Mouse (Mus musculus): ENCODE data around the gene Ifi203. TPM values are rescaled to one million over a fixed set of nuclear protein-coding genes. Genes with fewer than 3 reads are reported as not detected.
"Not testable (repeated sequence)": the region's sequence is repeated elsewhere in the genome, so short reads cannot be mapped to it uniquely, and the experiment has no call there.

Ifi203 gene
- polyA plus RNA-seq, 1 experiment from 2014 or later: not detected

DNA sequence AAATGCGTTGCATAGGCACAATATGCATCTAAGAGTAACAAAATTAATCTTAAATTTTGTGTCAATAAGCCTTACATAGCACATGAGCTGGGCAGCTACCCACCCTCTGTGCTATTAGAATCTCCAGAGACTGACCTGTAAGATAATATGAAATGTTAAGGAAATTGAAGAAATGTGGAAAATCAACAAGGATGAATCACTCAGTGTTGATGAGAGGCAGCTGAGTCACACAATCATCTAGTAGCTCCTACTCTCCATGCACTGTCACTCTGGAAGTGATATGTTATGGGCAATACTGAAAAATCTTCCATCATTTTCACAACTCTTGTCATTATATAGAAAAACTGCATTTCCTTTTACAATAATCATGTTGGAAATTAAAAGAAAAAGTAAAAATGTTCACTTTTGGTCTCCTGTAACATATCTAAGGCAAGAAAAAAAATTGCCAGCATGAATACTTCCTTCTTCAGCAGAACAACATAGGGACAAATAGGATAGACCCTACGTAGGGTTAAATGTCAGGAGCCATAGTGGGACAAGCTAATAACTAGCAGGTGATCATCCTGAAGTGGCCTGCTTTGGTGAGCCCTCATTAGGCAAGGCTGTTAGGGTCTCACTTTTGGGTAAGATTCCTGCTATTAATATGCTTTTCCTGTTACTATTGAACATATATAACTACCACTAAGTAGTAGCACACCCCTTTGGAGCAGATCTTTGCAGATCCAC is 12.8 kb upstream of the Ifi203 start:
- Histone ChIP-seq H3K27ac (ENCODE audit: low read depth, low read length) (no peak overlapping the region), H3K9me3 (ENCODE audit: control insufficient read depth, low read length) (no peaks in the 10 kb centered on the region), H3K27me3 (ENCODE audit: control insufficient read depth, insufficient read depth, low read length) (no peaks in the 10 kb centered on the region), H3K9ac (ENCODE audit: low read length) (no peak overlapping the region), H3K4me2 (ENCODE audit: low read depth, low read length, severe bottlenecking) (no peak overlapping the region), H3K36me3 (ENCODE audit: control insufficient read depth, insufficient read depth, low read length) (no peaks in the 10 kb centered on the region), H3K4me3 (ENCODE audit: low read depth, low read length) (no peak overlapping the region), H3K4me1 (replicated peaks; ENCODE audit: control insufficient read depth, insufficient read depth, low read length) (no peaks in the 10 kb centered on the region)
- DNase-seq (ENCODE audit: low spot score): no peak
- no peak for ATAC-seq (replicated peaks; ENCODE audit: low FRiP score)
- 88% methylated on average over 2 of the region's 2 CpGs for WGBS

DNA sequence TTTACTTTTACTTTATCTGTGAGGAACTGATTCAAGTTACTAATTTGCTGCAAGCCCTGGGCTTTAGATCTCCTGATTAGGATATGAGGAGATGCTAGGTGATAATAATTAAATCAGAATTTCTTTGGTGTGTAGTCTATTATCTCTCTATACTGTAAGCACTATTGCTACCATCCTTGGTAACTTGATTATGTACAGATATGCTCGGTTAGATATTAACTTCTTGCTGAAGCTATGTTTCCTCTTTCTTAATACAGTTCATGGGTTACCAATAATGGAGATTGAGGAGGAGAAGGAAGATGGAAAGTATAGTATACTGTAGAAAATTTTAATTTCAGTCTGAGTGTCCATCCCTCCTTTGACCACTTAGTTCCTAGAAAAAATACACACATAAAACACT is 11.1 kb upstream of the Ifi203 start:
- no peak overlapping the region for H3K4me3 ChIP-seq (ENCODE audit: low read depth, low read length)
- H3K9ac ChIP-seq (ENCODE audit: low read length): no peak overlapping the region
- no peaks in the 10 kb centered on the region for H3K27me3 ChIP-seq (ENCODE audit: control insufficient read depth, insufficient read depth, low read length)
- H3K4me1 ChIP-seq (replicated peaks; ENCODE audit: control insufficient read depth, insufficient read depth, low read length): no peaks in the 10 kb centered on the region
- H3K9me3 ChIP-seq (ENCODE audit: control insufficient read depth, low read length): no peaks in the 10 kb centered on the region
- H3K36me3 ChIP-seq (ENCODE audit: control insufficient read depth, insufficient read depth, low read length): no peaks in the 10 kb centered on the region
- H3K27ac ChIP-seq (ENCODE audit: low read depth, low read length): no peak overlapping the region
- H3K4me2 ChIP-seq (ENCODE audit: low read depth, low read length, severe bottlenecking): no peak overlapping the region
- DNase-seq (ENCODE audit: low spot score) (no peak), ATAC-seq (replicated peaks; ENCODE audit: low FRiP score) (no peak)
- WGBS: 79% methylated on average over 1 of the region's 1 CpGs

DNA sequence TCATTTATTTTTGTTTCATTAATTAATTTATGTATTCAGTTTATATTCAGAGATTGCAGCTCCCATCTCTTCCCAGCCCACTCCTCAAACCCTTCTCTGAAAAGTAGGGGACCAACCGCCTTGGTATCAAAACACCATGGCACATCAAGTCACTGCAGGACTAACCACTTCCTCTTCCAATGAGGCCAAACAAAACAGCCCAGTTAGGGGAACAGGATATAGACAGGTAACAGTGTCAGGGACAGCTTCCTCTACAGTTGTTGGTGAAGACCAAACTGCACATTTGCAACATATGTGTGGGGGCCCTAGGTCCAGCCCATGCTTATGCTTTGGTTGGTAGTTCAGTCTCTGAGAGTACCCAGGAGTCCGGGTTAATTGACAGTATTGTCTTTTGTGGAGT is 6.6 kb upstream of the Ifi203 start:
- not testable (repeated sequence) for ATAC-seq (replicated peaks; ENCODE audit: low FRiP score); H3K9me3 ChIP-seq (ENCODE audit: control insufficient read depth, low read length); H3K4me3 ChIP-seq (ENCODE audit: low read depth, low read length); H3K36me3 ChIP-seq (ENCODE audit: control insufficient read depth, insufficient read depth, low read length); H3K27me3 ChIP-seq (ENCODE audit: control insufficient read depth, insufficient read depth, low read length); H3K4me2 ChIP-seq (ENCODE audit: low read depth, low read length, severe bottlenecking); DNase-seq (ENCODE audit: low spot score); H3K9ac ChIP-seq (ENCODE audit: low read length); H3K4me1 ChIP-seq (replicated peaks; ENCODE audit: control insufficient read depth, insufficient read depth, low read length); H3K27ac ChIP-seq (ENCODE audit: low read depth, low read length)
- 83% methylated on average over 2 of the region's 2 CpGs for WGBS

DNA sequence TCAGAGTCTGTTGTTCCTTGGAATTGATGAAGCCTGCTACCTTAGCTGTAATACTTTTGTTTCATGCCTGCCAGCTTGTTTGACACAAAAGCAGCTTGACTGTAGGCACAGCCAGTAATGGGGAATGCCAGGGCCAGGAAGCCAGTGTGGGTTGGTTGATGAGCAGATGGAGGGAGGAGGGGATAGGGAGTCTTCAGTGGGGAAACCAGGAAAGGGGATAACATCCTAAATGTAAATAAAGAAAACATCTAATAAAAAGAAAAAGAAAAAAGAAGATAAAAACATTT is 251 bp upstream of the Ifi203 start:
- not testable (repeated sequence) for ATAC-seq (replicated peaks; ENCODE audit: low FRiP score); H3K4me1 ChIP-seq (replicated peaks; ENCODE audit: control insufficient read depth, insufficient read depth, low read length)

DNA sequence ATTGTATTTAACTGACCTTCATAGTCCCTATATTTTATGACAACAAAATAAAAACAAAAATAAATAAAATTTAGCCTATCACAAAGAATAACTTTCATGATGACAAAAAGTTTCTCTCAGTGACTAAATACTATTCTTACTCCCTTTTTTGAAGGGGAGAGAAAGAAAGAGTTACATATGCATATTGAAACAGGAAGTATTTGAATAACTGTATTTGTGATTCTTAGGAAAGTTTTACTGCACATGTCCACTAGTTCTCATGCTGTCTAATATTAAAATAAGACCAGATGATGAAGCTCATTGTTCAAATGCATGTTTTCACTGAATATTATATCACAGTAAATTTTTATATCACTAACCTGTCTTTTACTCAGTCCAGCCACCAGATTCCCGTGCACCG is 950 bp downstream of the Ifi203 start:
- H3K4me1 ChIP-seq (replicated peaks; ENCODE audit: control insufficient read depth, insufficient read depth, low read length); H3K27me3 ChIP-seq (ENCODE audit: control insufficient read depth, insufficient read depth, low read length); H3K9me3 ChIP-seq (ENCODE audit: control insufficient read depth, low read length); H3K27ac ChIP-seq (ENCODE audit: low read depth, low read length); H3K4me2 ChIP-seq (ENCODE audit: low read depth, low read length, severe bottlenecking); H3K9ac ChIP-seq (ENCODE audit: low read length); ATAC-seq (replicated peaks; ENCODE audit: low FRiP score); H3K4me3 ChIP-seq (ENCODE audit: low read depth, low read length); DNase-seq (ENCODE audit: low spot score); H3K36me3 ChIP-seq (ENCODE audit: control insufficient read depth, insufficient read depth, low read length): not testable (repeated sequence)
- WGBS: 93% methylated on average over 2 of the region's 2 CpGs

More for the DNA sequence above, 251 bp upstream of the Ifi203 start:
- H3K9ac ChIP-seq (ENCODE audit: low read length); H3K27me3 ChIP-seq (ENCODE audit: control insufficient read depth, insufficient read depth, low read length); H3K9me3 ChIP-seq (ENCODE audit: control insufficient read depth, low read length); H3K36me3 ChIP-seq (ENCODE audit: control insufficient read depth, insufficient read depth, low read length); H3K4me2 ChIP-seq (ENCODE audit: low read depth, low read length, severe bottlenecking); DNase-seq (ENCODE audit: low spot score); H3K4me3 ChIP-seq (ENCODE audit: low read depth, low read length); H3K27ac ChIP-seq (ENCODE audit: low read depth, low read length): not testable (repeated sequence)

DNA sequence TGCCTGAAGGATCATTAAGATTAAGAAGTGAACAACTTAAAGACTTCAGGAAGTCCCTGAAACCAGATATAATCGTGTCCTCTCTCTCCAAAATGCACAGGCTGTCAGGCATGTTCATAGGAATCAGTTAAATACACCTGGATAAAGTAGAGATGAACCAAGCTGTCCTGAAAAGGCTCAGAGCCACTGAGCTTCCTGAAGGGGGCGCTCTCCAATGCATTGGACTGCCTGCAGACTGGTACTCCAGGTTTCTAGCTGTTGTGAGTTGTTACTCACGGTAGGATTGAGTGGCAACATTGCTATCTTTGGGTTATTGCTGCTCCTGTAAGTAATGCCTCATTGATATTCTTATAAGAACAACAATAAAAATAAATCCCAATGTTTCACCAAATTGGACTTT is 23.2 kb downstream of the Ifi203 start:
- H3K9me3 ChIP-seq (ENCODE audit: control insufficient read depth, low read length); H3K4me1 ChIP-seq (replicated peaks; ENCODE audit: control insufficient read depth, insufficient read depth, low read length); ATAC-seq (replicated peaks; ENCODE audit: low FRiP score); DNase-seq (ENCODE audit: low spot score); H3K4me3 ChIP-seq (ENCODE audit: low read depth, low read length); H3K4me2 ChIP-seq (ENCODE audit: low read depth, low read length, severe bottlenecking); H3K36me3 ChIP-seq (ENCODE audit: control insufficient read depth, insufficient read depth, low read length); H3K9ac ChIP-seq (ENCODE audit: low read length); H3K27me3 ChIP-seq (ENCODE audit: control insufficient read depth, insufficient read depth, low read length); H3K27ac ChIP-seq (ENCODE audit: low read depth, low read length): not testable (repeated sequence)
- WGBS: 70% methylated on average over 2 of the region's 3 CpGs

DNA sequence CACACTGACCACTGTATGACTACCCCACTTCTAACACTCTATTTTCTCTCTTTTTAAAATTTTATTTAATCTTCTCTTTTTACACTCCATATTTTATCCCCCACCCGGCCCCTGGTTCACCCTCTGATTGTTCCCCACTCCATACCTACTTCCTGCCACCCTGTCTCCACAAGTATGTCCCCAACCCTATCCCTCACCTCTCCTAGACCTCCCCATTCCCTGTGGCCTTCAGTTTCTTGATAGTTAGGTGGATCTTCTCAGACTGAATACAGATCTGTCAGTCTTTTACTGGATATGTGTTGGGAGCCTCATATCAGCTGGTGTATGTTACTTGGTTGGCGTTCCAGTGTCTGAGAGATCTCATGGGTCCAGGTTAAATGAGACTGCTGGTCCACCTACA is 27.9 kb downstream of the Ifi203 start:
- Histone ChIP-seq H3K9ac (ENCODE audit: low read length) (no peak overlapping the region), H3K4me3 (ENCODE audit: low read depth, low read length) (no peak overlapping the region), H3K27ac (ENCODE audit: low read depth, low read length) (no peak overlapping the region), H3K4me1 (replicated peaks; ENCODE audit: control insufficient read depth, insufficient read depth, low read length) (no peaks in the 10 kb centered on the region), H3K27me3 (ENCODE audit: control insufficient read depth, insufficient read depth, low read length) (no peaks in the 10 kb centered on the region), H3K36me3 (ENCODE audit: control insufficient read depth, insufficient read depth, low read length) (no peaks in the 10 kb centered on the region), H3K4me2 (ENCODE audit: low read depth, low read length, severe bottlenecking) (no peak overlapping the region), H3K9me3 (ENCODE audit: control insufficient read depth, low read length) (no peaks in the 10 kb centered on the region)
- no peak for DNase-seq (ENCODE audit: low spot score)
- no peak; the same call in 1 of the 2 replicates for ATAC-seq (replicated peaks; ENCODE audit: low FRiP score)
- 87% methylated on average over 2 of the region's 2 CpGs for whole genome bisulfite sequencing

DNA sequence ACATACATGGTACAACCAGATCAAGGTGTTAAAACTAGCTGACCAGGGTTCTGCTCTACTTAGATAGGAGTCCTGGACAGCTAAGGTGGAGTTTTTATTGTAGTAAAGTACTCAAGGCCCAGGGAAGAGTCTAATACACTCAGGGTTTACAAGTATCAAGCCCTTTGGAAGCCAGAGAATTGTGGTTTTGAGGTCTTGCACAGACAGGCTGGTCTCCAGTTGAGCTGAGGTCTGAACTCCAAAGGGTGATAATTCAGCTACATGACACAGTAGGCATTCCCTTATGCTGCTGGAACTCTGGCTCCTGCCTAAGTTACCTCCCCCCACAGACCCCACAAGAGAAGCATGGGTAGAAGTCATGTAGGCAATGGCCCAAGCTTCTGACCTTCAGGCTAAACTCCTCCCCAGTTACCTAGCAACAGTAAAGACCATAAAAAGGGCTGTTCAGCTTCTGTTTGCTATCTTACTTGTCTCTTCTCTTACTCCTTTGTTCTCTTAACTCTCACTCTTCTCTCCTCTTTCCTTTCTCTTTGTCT is 29.1 kb downstream of the Ifi203 start:
- DNase-seq (ENCODE audit: low spot score); H3K9ac ChIP-seq (ENCODE audit: low read length); H3K4me1 ChIP-seq (replicated peaks; ENCODE audit: control insufficient read depth, insufficient read depth, low read length); ATAC-seq (replicated peaks; ENCODE audit: low FRiP score); H3K27ac ChIP-seq (ENCODE audit: low read depth, low read length); H3K4me2 ChIP-seq (ENCODE audit: low read depth, low read length, severe bottlenecking); H3K4me3 ChIP-seq (ENCODE audit: low read depth, low read length); H3K27me3 ChIP-seq (ENCODE audit: control insufficient read depth, insufficient read depth, low read length); H3K36me3 ChIP-seq (ENCODE audit: control insufficient read depth, insufficient read depth, low read length); H3K9me3 ChIP-seq (ENCODE audit: control insufficient read depth, low read length): not testable (repeated sequence)

DNA sequence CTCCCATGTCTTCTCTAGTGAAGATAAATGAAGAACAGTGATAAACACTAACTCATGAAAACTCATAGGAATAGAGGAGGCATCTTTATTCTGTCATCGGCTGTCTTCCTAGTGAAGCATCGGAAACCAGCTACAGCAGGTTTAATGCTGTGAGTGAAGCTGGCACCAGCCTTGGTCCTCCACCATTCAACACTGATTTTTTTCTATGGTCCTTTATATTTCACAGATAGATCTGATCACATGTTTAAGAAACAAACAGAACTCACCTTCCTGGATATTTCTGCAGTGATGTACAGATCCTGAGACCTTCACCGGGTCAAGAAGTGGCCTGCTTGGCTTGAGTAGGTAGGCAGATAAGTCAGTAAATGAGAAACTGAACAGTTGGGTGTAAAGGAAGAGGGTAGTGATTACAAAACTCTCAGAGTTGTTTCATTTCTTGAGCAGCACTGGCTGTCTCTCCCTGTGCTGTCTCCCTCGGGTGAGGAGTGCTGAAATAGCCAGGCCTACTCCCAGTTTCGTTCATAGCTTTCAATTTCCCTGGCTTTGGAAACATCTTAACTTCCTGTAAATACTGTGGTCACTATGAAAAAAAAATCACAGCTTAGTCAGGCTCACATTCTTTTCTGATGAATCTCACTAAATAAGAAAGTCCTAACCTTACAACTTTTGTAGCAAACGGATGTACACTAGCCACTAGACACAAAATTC is 29.8 kb downstream of the Ifi203 start, which contains the start of gene Ifi211:
Gene Ifi211 (minus strand): TSS at position 499 of the 708 bp plus-strand sequence.
- ATAC-seq (replicated peaks; ENCODE audit: low FRiP score); H3K9ac ChIP-seq (ENCODE audit: low read length); H3K27ac ChIP-seq (ENCODE audit: low read depth, low read length); H3K4me3 ChIP-seq (ENCODE audit: low read depth, low read length); H3K9me3 ChIP-seq (ENCODE audit: control insufficient read depth, low read length); DNase-seq (ENCODE audit: low spot score); H3K4me2 ChIP-seq (ENCODE audit: low read depth, low read length, severe bottlenecking); H3K36me3 ChIP-seq (ENCODE audit: control insufficient read depth, insufficient read depth, low read length); H3K27me3 ChIP-seq (ENCODE audit: control insufficient read depth, insufficient read depth, low read length); H3K4me1 ChIP-seq (replicated peaks; ENCODE audit: control insufficient read depth, insufficient read depth, low read length): not testable (repeated sequence)
- 86% methylated on average over 6 of the region's 6 CpGs for WGBS

Measured in forebrain, embryonic 11.5 days (tissue).